Mouse (Mus musculus) liver, embryonic 14.5 days (tissue): ENCODE data around the gene P2rx1. TPM values are rescaled to one million over a fixed set of nuclear protein-coding genes. Genes with fewer than 3 reads are reported as not detected.

Source experiments
- ATAC-seq: fragments of 200-750 bp; cut with Nextera tagmentation; 2 replicates; pipeline ENCODE4 v1.8.0; 2017; ENCODE audit warnings: moderate number of reproducible peaks, mild to moderate bottlenecking, moderate library complexity; ENCODE audit not compliant: insufficient read depth
- DNase-seq, 3 experiments: peaks; one replicate each; pipeline ENCODE4 v3.0.0-alpha.2; 2012 to 2013; ENCODE audit warnings: low read depth in 3 of 3, low spot score in 3 of 3
- H3K27ac ChIP-seq: fragments of 300-500 bp; sonication (generic); 2 replicates; pipeline ENCODE4 v1.5.1; 2014; ENCODE audit warnings: moderate library complexity, mild to moderate bottlenecking, control low read depth, inconsistent platforms
- H3K27me3 ChIP-seq: fragments of 300-500 bp; sonication (generic); 2 replicates; pipeline ENCODE4 v1.6.1; 2014; ENCODE audit warnings: mild to moderate bottlenecking, low read length, moderate library complexity; ENCODE audit not compliant: control insufficient read depth, insufficient read depth
- H3K36me3 ChIP-seq: fragments of 300-500 bp; sonication (generic); replicated peaks from 2 replicates; pipeline ENCODE4 v1.6.1; 2014; ENCODE audit warnings: low read depth; ENCODE audit not compliant: control insufficient read depth, insufficient read depth
- H3K4me1 ChIP-seq, 2 experiments: fragments of 200-500 bp in 1 of 2; fragments of 300-500 bp in 1 of 2; sonication (generic) in 1 of 2; replicated peaks; 2 replicates each; pipeline ENCODE4 v1.6.1; 2012 to 2014; ENCODE audit warnings: antibody characterized with exemption in 1 of 2, inconsistent platforms in 1 of 2, low read length in 1 of 2; ENCODE audit not compliant: control insufficient read depth in 2 of 2, insufficient read depth in 2 of 2
- H3K4me2 ChIP-seq: fragments of 300-500 bp; sonication (generic); 2 replicates; pipeline ENCODE4 v1.6.1; 2014; ENCODE audit warnings: low read depth, mild to moderate bottlenecking, control low read depth, moderate library complexity
- H3K4me3 ChIP-seq, 2 experiments: fragments of 200-500 bp in 1 of 2; fragments of 300-500 bp in 1 of 2; sonication (generic) in 1 of 2; 2 replicates each; pipeline ENCODE4 v1.5.1; 2012 to 2014; ENCODE audit warnings: low read depth in 2 of 2, low read length in 2 of 2, mild to moderate bottlenecking in 2 of 2, control low read depth in 1 of 2, inconsistent platforms in 1 of 2, moderate library complexity in 1 of 2; ENCODE audit not compliant: insufficient read depth in 1 of 2
- H3K9ac ChIP-seq: fragments of 300-500 bp; sonication (generic); replicated peaks from 2 replicates; pipeline ENCODE4 v1.6.1; 2014; ENCODE audit warnings: mild to moderate bottlenecking, control low read depth, moderate library complexity
- H3K9me3 ChIP-seq: fragments of 300-500 bp; sonication (generic); 2 replicates; pipeline ENCODE4 v1.6.1; 2016; ENCODE audit warnings: low read length, mixed read lengths; ENCODE audit not compliant: control insufficient read depth
- CTCF ChIP-seq: IDR thresholded peaks from 2 replicates; pipeline ENCODE4 v1.5.1; 2016; ENCODE audit warnings: antibody characterized with exemption, low read depth, control low read depth
- EP300 ChIP-seq: IDR thresholded peaks from 2 replicates; pipeline ENCODE4 v1.6.1; 2016; ENCODE audit warnings: antibody characterized with exemption, low read depth
- WGBS: fragments of 180-500 bp; shearing (Covaris S2); extraction: QIAGEN DNeasy Blood & Tissue Kit; methylation state at CpG from one replicate; pipeline ENCODE4 v1.1.7; 2014; ENCODE audit not compliant: insufficient replicate concordance; 5-methylcytosine and 5-hydroxymethylcytosine counted together
- polyA plus RNA-seq, 2 experiments: library from polyadenylated mRNA; depleted of rRNA in 1 of 2; stranded (reverse) in 1 of 2; unstranded in 1 of 2; fragments of >200 nt; fragmentation: Nextera tagmentation in 1 of 2; extraction: Ambion mirVana in 1 of 2; gene quantifications; 2 replicates each; pipeline versions ENCODE4 v1.2.1 to v1.2.3; 2012 to 2014

P2rx1 gene
- polyA plus RNA-seq, 2 experiments = 4.6 to 6.8 TPM

DNA sequence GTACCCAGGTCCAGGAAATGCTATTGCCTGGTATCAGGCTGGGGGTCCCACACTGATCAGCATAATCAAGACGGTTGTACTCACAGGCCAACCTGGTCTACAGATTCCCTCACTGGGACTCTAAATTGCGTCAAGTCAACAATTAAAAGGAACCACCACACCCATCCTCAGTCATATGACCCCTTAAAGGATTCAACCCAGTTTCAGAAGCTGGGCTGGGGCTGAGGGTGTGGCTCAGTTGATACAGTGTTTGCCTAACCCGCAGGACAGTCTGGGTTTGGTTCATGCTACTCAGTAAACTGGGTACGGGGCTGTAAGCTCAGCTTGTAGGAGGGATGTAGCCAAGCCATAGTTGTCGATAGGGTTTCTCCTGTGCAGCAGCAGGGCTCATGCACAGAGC is 12.2 kb upstream of the P2rx1 start:
- Histone ChIP-seq H3K9ac (no peak overlapping the region), H3K36me3 (no peaks in the 10 kb centered on the region), H3K4me1 (no peaks in the 10 kb centered on the region; a peak in 1 of 4 replicates), H3K4me3 (no peak overlapping the region), H3K27me3 (no peaks in the 10 kb centered on the region), H3K9me3 (no peaks in the 10 kb centered on the region), H3K4me2 (no peak overlapping the region), H3K27ac (no peak overlapping the region)
- TF ChIP-seq EP300 (no peak), CTCF (no peak)
- 36% methylated on average over 5 of the region's 5 CpGs for WGBS
- DNase-seq = no peak
- ATAC-seq = no peak

DNA sequence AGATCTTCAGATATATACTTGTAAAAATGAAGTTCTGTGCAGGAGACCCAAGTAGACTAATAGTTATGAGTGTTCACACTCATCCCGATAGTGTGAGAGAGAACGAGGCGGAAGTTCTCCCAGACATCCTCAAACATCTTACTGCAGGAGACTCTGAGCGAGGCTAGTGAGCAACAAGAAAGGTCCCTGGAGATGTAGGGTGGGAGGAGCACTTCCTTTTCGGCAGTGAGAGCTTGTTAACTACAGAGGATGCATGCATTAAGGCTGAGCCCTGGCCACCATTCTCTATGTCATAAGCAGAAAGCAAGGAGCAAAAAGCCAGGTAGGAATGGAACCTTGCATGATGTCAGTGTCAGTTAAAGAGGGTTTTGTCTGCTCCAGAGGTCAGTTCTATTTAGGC is 11.7 kb upstream of the P2rx1 start:
- ATAC-seq (no peak), DNase-seq (no peak)
- 51% methylated on average over 5 of the region's 5 CpGs for WGBS
- Histone ChIP-seq H3K9ac (no peak overlapping the region), H3K36me3 (no peaks in the 10 kb centered on the region), H3K27me3 (no peaks in the 10 kb centered on the region), H3K27ac (no peak overlapping the region), H3K4me3 (no peak overlapping the region), H3K9me3 (no peaks in the 10 kb centered on the region), H3K4me2 (no peak overlapping the region), H3K4me1 (peaks cover 0 to under 1% of the 10 kb centered on the region in 2 experiments; a peak in 1 of 4 replicates)
- TF ChIP-seq EP300 (no peak), CTCF (no peak)

DNA sequence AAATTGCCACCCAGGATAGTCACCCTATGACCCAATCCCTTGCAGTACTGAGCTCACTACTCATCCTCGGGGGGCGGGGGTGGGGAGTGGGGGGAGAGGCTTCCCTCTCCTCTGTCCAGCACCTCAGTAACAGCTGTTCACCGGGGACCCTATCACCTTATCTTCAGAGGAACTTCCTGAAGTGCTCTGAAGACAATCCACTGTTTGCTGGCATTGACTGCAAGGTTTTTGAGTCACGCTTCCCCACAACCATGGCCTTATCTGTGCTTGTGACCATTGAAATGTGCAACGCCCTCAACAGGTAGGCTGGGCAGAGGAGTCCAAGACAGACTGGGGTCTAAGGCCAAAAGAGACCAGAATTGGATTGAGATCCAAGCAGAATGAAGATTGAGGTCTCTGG is 11.1 kb upstream of the P2rx1 start:
- no peaks in the 10 kb centered on the region for H3K27me3 ChIP-seq
- H3K9me3 ChIP-seq = no peaks in the 10 kb centered on the region
- peaks cover 0 to 2% of the 10 kb centered on the region in 2 experiments; a peak in 1 of 4 replicates for H3K4me1 ChIP-seq
- no peaks in the 10 kb centered on the region for H3K36me3 ChIP-seq
- no peak overlapping the region for H3K4me3 ChIP-seq
- H3K9ac ChIP-seq = no peak overlapping the region
- TF ChIP-seq EP300 = no peak
- no peak for TF ChIP-seq CTCF
- no peak for ATAC-seq
- no peak for DNase-seq
- WGBS = 11% methylated on average over 5 of the region's 5 CpGs
- no peak overlapping the region for H3K27ac ChIP-seq
- no peak overlapping the region for H3K4me2 ChIP-seq

DNA sequence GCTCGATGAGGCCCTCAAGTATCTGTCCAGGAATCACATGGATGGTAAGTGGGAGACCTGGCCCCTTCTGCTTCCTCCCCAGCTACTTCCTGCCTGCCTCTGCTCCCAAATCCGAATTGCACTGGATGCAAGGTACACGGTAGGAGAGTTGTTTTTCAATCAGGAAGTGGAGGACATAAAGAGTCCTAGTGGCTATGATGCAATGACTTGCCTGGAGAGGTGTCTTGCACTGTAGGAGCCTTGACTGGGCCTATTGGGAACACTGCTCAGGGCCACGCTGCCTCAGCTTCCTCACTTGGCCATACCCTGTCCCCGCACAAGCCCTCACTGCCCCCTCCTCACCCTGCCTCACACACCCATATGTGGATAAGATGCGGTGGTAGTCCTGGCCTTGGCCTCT is 9.9 kb upstream of the P2rx1 start:
- 48% methylated on average over 6 of the region's 6 CpGs for WGBS
- no peak for TF ChIP-seq EP300
- TF ChIP-seq CTCF = no peak
- ATAC-seq = no peak

DNA sequence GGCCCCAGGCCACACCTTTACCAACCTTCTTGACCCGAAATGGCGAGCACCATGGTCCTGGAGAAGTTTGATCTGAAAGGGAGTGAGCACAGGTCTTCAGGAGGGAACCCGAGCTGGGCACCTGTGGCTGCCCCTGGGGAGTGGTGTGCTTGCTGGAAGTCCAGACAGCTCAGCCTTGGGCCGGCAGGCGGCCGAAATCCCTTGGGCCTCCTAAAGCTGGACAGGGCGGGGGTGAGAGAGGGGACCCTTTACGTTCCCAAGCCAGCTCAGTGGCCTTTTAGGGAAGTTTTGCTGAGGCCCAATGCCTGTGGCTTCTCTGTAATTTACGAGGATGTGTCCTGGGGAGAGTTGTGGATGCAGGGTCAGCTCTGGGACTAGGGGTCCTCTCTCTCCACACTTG is 8.2 kb upstream of the P2rx1 start:
- Histone ChIP-seq H3K4me1 (peaks cover 0 to 2% of the 10 kb centered on the region in 2 experiments; a peak in 1 of 4 replicates), H3K9ac (no peak overlapping the region), H3K4me3 (no peak overlapping the region), H3K27me3 (no peaks in the 10 kb centered on the region), H3K27ac (no peak overlapping the region), H3K36me3 (no peaks in the 10 kb centered on the region), H3K4me2 (no peak overlapping the region), H3K9me3 (no peaks in the 10 kb centered on the region)
- no peak for ATAC-seq
- WGBS = 65% methylated on average over 9 of the region's 9 CpGs
- no peak for DNase-seq
- TF ChIP-seq CTCF (no peak), EP300 (no peak)

More for the DNA sequence above, 9.9 kb upstream of the P2rx1 start:
- Histone ChIP-seq H3K9ac (no peak overlapping the region), H3K4me3 (no peak overlapping the region), H3K4me2 (no peak overlapping the region), H3K9me3 (no peaks in the 10 kb centered on the region), H3K27me3 (no peaks in the 10 kb centered on the region), H3K4me1 (peaks cover 0 to 2% of the 10 kb centered on the region in 2 experiments; a peak in 1 of 4 replicates), H3K27ac (no peak overlapping the region), H3K36me3 (no peaks in the 10 kb centered on the region)
- DNase-seq = no peak
